Mouse (Mus musculus): ENCODE data around the gene Prdm11.
A peak's percentile ranks its signal among the peaks of the same experiment; 100 is the strongest.

Gene Prdm11

GRCm38 (mm10) chr2:93045818-93046508 lies at the start of gene Prdm11:
TSS of gene Prdm11 (minus strand) at chr2:93046167.
- DNase-seq (ENCODE audit: low spot score), result peak; percentile 42

GRCm38 (mm10) chr2:93092347-93092746 lies 46.4 kb upstream of the Prdm11 start:
- DNase-seq (ENCODE audit: low spot score), result no peak

GRCm38 (mm10) chr2:93091679-93092078 lies 45.7 kb upstream of the Prdm11 start:
- DNase-seq (ENCODE audit: low spot score), result no peak

- no peak for DNase-seq (ENCODE audit: low spot score)
These were observed 43.6 kb upstream of the Prdm11 start for GRCm38 (mm10) chr2:93089379-93090089.

- no peak for DNase-seq (ENCODE audit: low spot score)
These were observed 42.0 kb upstream of the Prdm11 start for GRCm38 (mm10) chr2:93088006-93088405.

- no peak for DNase-seq (ENCODE audit: low spot score)
These were observed 39.5 kb upstream of the Prdm11 start for GRCm38 (mm10) chr2:93085291-93086027.

GRCm38 (mm10) chr2:93084481-93084880 lies 38.5 kb upstream of the Prdm11 start:
- DNase-seq (ENCODE audit: low spot score), result no peak

GRCm38 (mm10) chr2:93083317-93083716 lies 37.4 kb upstream of the Prdm11 start:
- no peak for DNase-seq (ENCODE audit: low spot score)

- DNase-seq (ENCODE audit: low spot score), result peak; percentile 49
These were observed 36.9 kb upstream of the Prdm11 start for GRCm38 (mm10) chr2:93082846-93083245.

GRCm38 (mm10) chr2:93080871-93081608 lies 35.1 kb upstream of the Prdm11 start:
- DNase-seq (ENCODE audit: low spot score), result peak; percentile 57

GRCm38 (mm10) chr2:93079394-93079793 lies 33.4 kb upstream of the Prdm11 start:
- no peak for DNase-seq (ENCODE audit: low spot score)

GRCm38 (mm10) chr2:93076578-93076955 lies 30.6 kb upstream of the Prdm11 start:
- DNase-seq (ENCODE audit: low spot score), result no peak

- DNase-seq (ENCODE audit: low spot score), result peak; percentile 92
These were observed 30.0 kb upstream of the Prdm11 start for GRCm38 (mm10) chr2:93075738-93076577.

GRCm38 (mm10) chr2:93071656-93072055 lies 25.7 kb upstream of the Prdm11 start:
- peak; percentile 92 for DNase-seq (ENCODE audit: low spot score)

- peak; percentile 71 for DNase-seq (ENCODE audit: low spot score)
These were observed 23.0 kb upstream of the Prdm11 start for GRCm38 (mm10) chr2:93068942-93069341.

GRCm38 (mm10) chr2:93063347-93063746 lies 17.4 kb upstream of the Prdm11 start:
- DNase-seq (ENCODE audit: low spot score), result peak; percentile 76

GRCm38 (mm10) chr2:93051873-93052272 lies 5.9 kb upstream of the Prdm11 start:
- no peak for DNase-seq (ENCODE audit: low spot score)

- DNase-seq (ENCODE audit: low spot score), result no peak
These were observed 2.8 kb upstream of the Prdm11 start for GRCm38 (mm10) chr2:93048601-93049323.

GRCm38 (mm10) chr2:93047491-93048050 lies 1.6 kb upstream of the Prdm11 start:
- no peak for DNase-seq (ENCODE audit: low spot score)

GRCm38 (mm10) chr2:93047036-93047435 lies 1.1 kb upstream of the Prdm11 start:
- no peak for DNase-seq (ENCODE audit: low spot score)

Data from embryo, embryonic 10 days (tissue).